Mouse (Mus musculus) heart, adult 2 months (tissue): ENCODE data around the gene Mef2c. TPM values are rescaled to one million over a fixed set of nuclear protein-coding genes. Genes with fewer than 3 reads are reported as not detected.

Source experiments
- DNase-seq, 2 experiments: peaks; one replicate each; pipeline ENCODE4 v3.0.0; 2021
- H3K27ac ChIP-seq: fragments of 200-600 bp; 2 replicates; pipeline ENCODE4 v1.8.1; 2022
- H3K27me3 ChIP-seq: fragments of 200-500 bp; 2 replicates; pipeline ENCODE4 v1.6.1; 2012; ENCODE audit warnings: mild to moderate bottlenecking, low read length, inconsistent platforms, mixed read lengths; ENCODE audit not compliant: control insufficient read depth, insufficient read depth
- H3K36me3 ChIP-seq: fragments of 200-500 bp; 2 replicates; pipeline ENCODE4 v1.6.1; 2012; ENCODE audit warnings: low read length, inconsistent platforms; ENCODE audit not compliant: control insufficient read depth, insufficient read depth
- H3K4me1 ChIP-seq: fragments of 200-500 bp; 2 replicates; pipeline ENCODE4 v1.6.1; 2011; ENCODE audit warnings: low read length; ENCODE audit not compliant: control insufficient read depth, insufficient read depth
- H3K4me3 ChIP-seq: fragments of 200-600 bp; 2 replicates; pipeline ENCODE4 v1.8.1; 2022
- H3K79me2 ChIP-seq: fragments of 200-500 bp; replicated peaks from 2 replicates; pipeline ENCODE4 v1.6.1; 2012; ENCODE audit warnings: mild to moderate bottlenecking, inconsistent platforms, low read length, moderate library complexity, mixed read lengths; ENCODE audit not compliant: control insufficient read depth, insufficient read depth
- H3K9ac ChIP-seq: fragments of 200-500 bp; 2 replicates; pipeline ENCODE4 v1.6.1; 2012; ENCODE audit warnings: low read depth, mild to moderate bottlenecking, control low read depth, inconsistent platforms, low read length, mixed read lengths
- CTCF ChIP-seq: fragments of 200-600 bp; IDR thresholded peaks from 2 replicates; pipeline ENCODE4 v1.8.1; 2022; ENCODE audit warnings: antibody characterized with exemption, mild to moderate bottlenecking, moderate library complexity
- EP300 ChIP-seq: fragments of 200-500 bp; IDR thresholded peaks from 2 replicates; pipeline ENCODE4 v1.6.1; 2011; ENCODE audit warnings: low read depth, low read length, control low read depth; ENCODE audit not compliant: insufficient read depth
- POLR2A ChIP-seq: fragments of 200-500 bp; IDR thresholded peaks from 2 replicates; pipeline ENCODE4 v1.6.1; 2011; ENCODE audit warnings: mild to moderate bottlenecking, low read depth, low read length, control low read depth; ENCODE audit not compliant: insufficient read depth
- WGBS: fragments of 180-500 bp; shearing (Covaris S2); methylation state at CpG from one replicate; pipeline ENCODE4 v1.1.7; 2018; 5-methylcytosine and 5-hydroxymethylcytosine counted together
- intact Hi-C: fragments of 180-260 bp; cut with DNase I; formaldehyde crosslinking; loops from one replicate; pipeline ENCODE4 v1.15.1; 2025
- polyA plus RNA-seq: library from polyadenylated mRNA; depleted of rRNA; stranded (reverse); fragments of >200 nt; gene quantifications from 2 replicates; pipeline ENCODE4 v1.2.3, GENCODE M21; 2012
- total RNA-seq, 2 experiments: library from RNA; stranded (reverse); gene quantifications; 2 replicates each; pipeline ENCODE4 v1.2.3; 2021

Mef2c gene
- total and polyA plus RNA-seq, 3 experiments = 35.5 to 74.1 (median 56.5) TPM

- no peak overlapping the region for H3K27ac ChIP-seq
These were observed 96.5 kb downstream of the Mef2c start for GRCm38 (mm10) chr13:83600301-83600700.

GRCm38 (mm10) chr13:83601741-83602140 is 97.9 kb downstream of the Mef2c start:
- peak overlapping the region; percentile 88 for H3K27ac ChIP-seq
- H3K79me2 ChIP-seq = 0 out of 2 replicates have a peak, but pooled peaks cover 3% of the 10 kb centered on the region
- 38% methylated on average over 4 of the region's 4 CpGs for WGBS
- TF ChIP-seq CTCF (no peak), POLR2A (no peak)
- no peaks in the 10 kb centered on the region for H3K27me3 ChIP-seq
- no peak overlapping the region for H3K9ac ChIP-seq
- H3K36me3 ChIP-seq = peaks cover 29% of the 10 kb centered on the region
- intact Hi-C loops = loop anchor here (2.0 kb wide), 1 partner anchor 77 kb away; no protein-coding TSS in a partner anchor
- H3K4me3 ChIP-seq = no peak overlapping the region
- no peak for DNase-seq
- peaks cover 14% of the 10 kb centered on the region for H3K4me1 ChIP-seq

More at GRCm38 (mm10) chr13:83600301-83600700, 96.5 kb downstream of the Mef2c start:
- Histone ChIP-seq H3K36me3 (peaks cover 35% of the 10 kb centered on the region), H3K4me1 (peaks cover 15% of the 10 kb centered on the region), H3K9ac (no peak overlapping the region), H3K27me3 (no peaks in the 10 kb centered on the region), H3K4me3 (no peak overlapping the region), H3K79me2 (peaks cover 3% of the 10 kb centered on the region; the same call in 1 of the 2 replicates)
- no peak for TF ChIP-seq EP300
- TF ChIP-seq POLR2A = no peak
- TF ChIP-seq CTCF = no peak
- DNase-seq = no peak
- intact Hi-C loops = no loop called here

GRCm38 (mm10) chr13:83603373-83604265 is 99.8 kb downstream of the Mef2c start:
- H3K27me3 ChIP-seq = no peaks in the 10 kb centered on the region
- H3K79me2 ChIP-seq = 0 out of 2 replicates have a peak, but pooled peaks cover 1% of the 10 kb centered on the region
- DNase-seq = peak in 1 of 2 experiments; percentile 54
- no peak overlapping the region for H3K9ac ChIP-seq
- TF ChIP-seq EP300 (no peak), CTCF (no peak), POLR2A (0 out of 2 replicates have a peak, but pooled peaks have one; percentile 22)
- H3K4me3 ChIP-seq = no peak overlapping the region
- H3K27ac ChIP-seq = peak overlapping the region; percentile 88
- intact Hi-C loops = loop anchor here (2.0 kb wide), 2 partner anchors 29 to 79 kb away; no protein-coding TSS in a partner anchor
- H3K4me1 ChIP-seq = peaks cover 18% of the 10 kb centered on the region
- under 1% methylated on average over 7 of the region's 7 CpGs for WGBS
- H3K36me3 ChIP-seq = peaks cover 35% of the 10 kb centered on the region

- H3K9ac ChIP-seq = no peak overlapping the region
These were observed 100.5 kb downstream of the Mef2c start for GRCm38 (mm10) chr13:83604320-83604719.

GRCm38 (mm10) chr13:83604785-83605184 is 101.0 kb downstream of the Mef2c start:
- no peak for DNase-seq
- WGBS = 41% methylated on average over 4 of the region's 4 CpGs
- peaks cover 36% of the 10 kb centered on the region for H3K36me3 ChIP-seq
- TF ChIP-seq EP300 (no peak), POLR2A (no peak), CTCF (0 out of 2 replicates have a peak, but pooled peaks have one; percentile 2)
- H3K9ac ChIP-seq = no peak overlapping the region
- peaks cover 16% of the 10 kb centered on the region for H3K4me1 ChIP-seq
- peak overlapping the region; percentile 67 for H3K27ac ChIP-seq
- intact Hi-C loops = loop anchor here (2.0 kb wide), 1 partner anchor 30 kb away; no protein-coding TSS in a partner anchor
- 0 out of 2 replicates have a peak, but pooled peaks cover 1% of the 10 kb centered on the region for H3K79me2 ChIP-seq
- no peak overlapping the region for H3K4me3 ChIP-seq
- H3K27me3 ChIP-seq = no peaks in the 10 kb centered on the region

More at GRCm38 (mm10) chr13:83604320-83604719, 100.5 kb downstream of the Mef2c start:
- Histone ChIP-seq H3K79me2 (0 out of 2 replicates have a peak, but pooled peaks cover 1% of the 10 kb centered on the region), H3K36me3 (peaks cover 38% of the 10 kb centered on the region), H3K4me3 (no peak overlapping the region), H3K27ac (peak overlapping the region; percentile 67), H3K4me1 (peaks cover 18% of the 10 kb centered on the region), H3K27me3 (no peaks in the 10 kb centered on the region)
- DNase-seq = peak; percentile 65 to 68
- TF ChIP-seq EP300 (no peak), CTCF (no peak), POLR2A (no peak)
- WGBS = 2% methylated on average over 3 of the region's 3 CpGs
- intact Hi-C loops = loop anchor here (2.0 kb wide), 1 partner anchor 30 kb away; no protein-coding TSS in a partner anchor
